Comparison of ENCODE assay signal across 8 mouse cellular contexts in genomic region chr7:16153522-16153921, GRCm38 (mm10). TPM values are rescaled to one million over a fixed set of nuclear protein-coding genes. Genes with fewer than 3 reads are reported as not detected.
DNase-seq lines count a peak whose midpoint lies in the region; ATAC-seq and TF ChIP-seq lines count a peak whose summit lies in the region.

No protein-coding gene starts in this region.

- peak; percentile 37 for DNase-seq in thymus, adult 2 months
- no peak for DNase-seq in thymus, adult 18-20 months
- peak; percentile 61 for DNase-seq in forebrain, embryonic 10.5 days (ENCODE audit: extremely low spot score, low spot score)
- peak; percentile 12 for DNase-seq in kidney, adult 11 months
- no peak for DNase-seq in ovary, postnatal 10 days (ENCODE audit: low spot score)

- no peak overlapping the region for H3K9ac ChIP-seq in liver, embryonic 16.5 days (ENCODE audit: low read depth, low read length)
- no peak overlapping the region for H3K9ac ChIP-seq in neural tube, embryonic 14.5 days (replicated peaks; ENCODE audit: low read depth, low read length)

- no peak overlapping the region for H3K4me3 ChIP-seq in thymus, adult 2 months (ENCODE audit: control insufficient read depth, insufficient read depth, low read length)
- H3K4me3 ChIP-seq in bone marrow macrophage, adult 2 months (ENCODE audit: insufficient read depth, low read length): no peak overlapping the region
- no peak overlapping the region for H3K4me3 ChIP-seq in forebrain, embryonic 10.5 days
- no peak overlapping the region for H3K4me3 ChIP-seq in liver, embryonic 16.5 days (ENCODE audit: low read depth, low read length)
- no peak overlapping the region for H3K4me3 ChIP-seq in neural tube, embryonic 14.5 days (ENCODE audit: low read depth, low read length)

- TF ChIP-seq CTCF in thymus, adult 2 months (IDR thresholded peaks at IDR 0.05; ENCODE audit: borderline replicate concordance, control insufficient read depth, extremely low read depth, insufficient read depth, low read length, poor library complexity): peak; percentile 72; the same call in 1 of the 2 replicates
- peak; percentile 93 for TF ChIP-seq CTCF in bone marrow macrophage, adult 2 months (IDR thresholded peaks at IDR 0.05; ENCODE audit: low read depth, low read length)

- H3K36me3 ChIP-seq in thymus, adult 2 months (ENCODE audit: control insufficient read depth, insufficient read depth, low read length): no peaks in the 10 kb centered on the region
- H3K36me3 ChIP-seq in forebrain, embryonic 10.5 days (replicated peaks): no peaks in the 10 kb centered on the region
- H3K36me3 ChIP-seq in liver, embryonic 16.5 days (ENCODE audit: control insufficient read depth, insufficient read depth): no peaks in the 10 kb centered on the region
- 0 out of 2 replicates have a peak, but pooled peaks cover 2% of the 10 kb centered on the region for H3K36me3 ChIP-seq in neural tube, embryonic 14.5 days (ENCODE audit: control insufficient read depth, insufficient read depth, low read length)

- WGBS in thymus, adult 2 months: 17% methylated on average over 10 of the region's 10 CpGs
- 15% methylated on average over 10 of the region's 10 CpGs for WGBS in forebrain, embryonic 10.5 days
- 11% methylated on average over 10 of the region's 10 CpGs for WGBS in liver, embryonic 16.5 days (ENCODE audit: insufficient replicate concordance)
- WGBS in neural tube, embryonic 14.5 days: 14% methylated on average over 10 of the region's 10 CpGs

- no peak overlapping the region for H3K4me2 ChIP-seq in liver, embryonic 16.5 days (ENCODE audit: low read depth, low read length)
- H3K4me2 ChIP-seq in neural tube, embryonic 14.5 days (ENCODE audit: low read depth, low read length): no peak overlapping the region

- no peaks in the 10 kb centered on the region for H3K9me3 ChIP-seq in forebrain, embryonic 10.5 days
- no peaks in the 10 kb centered on the region for H3K9me3 ChIP-seq in liver, embryonic 16.5 days (replicated peaks; ENCODE audit: control insufficient read depth, low read length)
- no peaks in the 10 kb centered on the region for H3K9me3 ChIP-seq in neural tube, embryonic 14.5 days (ENCODE audit: control insufficient read depth, low read length)

- TF ChIP-seq POLR2A in thymus, adult 2 months (IDR thresholded peaks at IDR 0.05; ENCODE audit: control insufficient read depth, extremely low read depth, insufficient read depth, low read length, poor library complexity): no peak
- TF ChIP-seq POLR2A in bone marrow macrophage, adult 2 months (IDR thresholded peaks at IDR 0.05; ENCODE audit: borderline replicate concordance, low read depth, low read length): no peak

- H3K27ac ChIP-seq in thymus, adult 2 months (ENCODE audit: control insufficient read depth, insufficient read depth, low read length): no peak overlapping the region
- no peak overlapping the region for H3K27ac ChIP-seq in bone marrow macrophage, adult 2 months (ENCODE audit: insufficient read depth, low read depth, low read length)
- H3K27ac ChIP-seq in forebrain, embryonic 10.5 days: no peak overlapping the region
- H3K27ac ChIP-seq in liver, embryonic 16.5 days (ENCODE audit: low read length): no peak overlapping the region
- no peak overlapping the region for H3K27ac ChIP-seq in neural tube, embryonic 14.5 days (ENCODE audit: low read depth, low read length)

- no peaks in the 10 kb centered on the region for H3K4me1 ChIP-seq in thymus, adult 2 months (replicated peaks; ENCODE audit: control insufficient read depth, insufficient read depth, low read length)
- H3K4me1 ChIP-seq in bone marrow macrophage, adult 2 months (ENCODE audit: control insufficient read depth, insufficient read depth, low read length): peaks cover 38% of the 10 kb centered on the region
- peaks cover 1% of the 10 kb centered on the region for H3K4me1 ChIP-seq in forebrain, embryonic 10.5 days
- H3K4me1 ChIP-seq in liver, embryonic 16.5 days (ENCODE audit: control insufficient read depth, low read depth, low read length): no peaks in the 10 kb centered on the region
- H3K4me1 ChIP-seq in neural tube, embryonic 14.5 days (ENCODE audit: control insufficient read depth, insufficient read depth, low read length): no peaks in the 10 kb centered on the region

- ATAC-seq in liver, embryonic 16.5 days (ENCODE audit: low read depth): 0 out of 2 replicates have a peak, but pooled peaks have one; percentile 32
- peak; percentile 85 for ATAC-seq in neural tube, embryonic 14.5 days (ENCODE audit: low read depth)

- H3K27me3 ChIP-seq in thymus, adult 2 months (ENCODE audit: control insufficient read depth, insufficient read depth, low read length): no peaks in the 10 kb centered on the region; the same call in 1 of the 2 replicates
- peaks cover 14% of the 10 kb centered on the region for H3K27me3 ChIP-seq in forebrain, embryonic 10.5 days (ENCODE audit: poor library complexity, severe bottlenecking)
- H3K27me3 ChIP-seq in liver, embryonic 16.5 days (ENCODE audit: control insufficient read depth, insufficient read depth, low read depth, low read length): peaks cover 5% of the 10 kb centered on the region
- H3K27me3 ChIP-seq in neural tube, embryonic 14.5 days (ENCODE audit: control insufficient read depth, insufficient read depth, low read length): no peaks in the 10 kb centered on the region

RNA-seq across cellular contexts. Expression of gene Meis3, which starts 21.4 kb away (rescaled TPM):
- 65.2 and 66.8 TPM in 2 replicates for polyA plus RNA-seq in thymus, adult 2 months (2012; rRNA removed)
- polyA plus RNA-seq in bone marrow macrophage, adult 2 months (2012; ENCODE audit: insufficient read depth, insufficient read length, missing spikeins): 16.1 and 20.3 TPM in 2 replicates
- polyA plus RNA-seq in forebrain, embryonic 10.5 days (2016; fragmentation: Nextera tagmentation; extraction: Ambion mirVana): 56.7 and 57.5 TPM in 2 replicates
- 1.1 and 1.6 TPM in 2 replicates for polyA plus RNA-seq in liver, embryonic 16.5 days (2015; fragmentation: Nextera tagmentation; extraction: Ambion mirVana)
- 122 and 127 TPM in 2 replicates for polyA plus RNA-seq in neural tube, embryonic 14.5 days (2014; fragmentation: Nextera tagmentation; extraction: Ambion mirVana)

RNA-seq across cellular contexts. Expression of gene Slc8a2, which starts 23.9 kb away (rescaled TPM):
- 1.1 and 1.2 TPM in 2 replicates for polyA plus RNA-seq in thymus, adult 2 months (2012; rRNA removed)
- not detected in 2 replicates for polyA plus RNA-seq in bone marrow macrophage, adult 2 months (2012; ENCODE audit: insufficient read depth, insufficient read length, missing spikeins)
- 0.22 and 0.34 TPM in 2 replicates for polyA plus RNA-seq in forebrain, embryonic 10.5 days (2016; fragmentation: Nextera tagmentation; extraction: Ambion mirVana)
- polyA plus RNA-seq in liver, embryonic 16.5 days (2015; fragmentation: Nextera tagmentation; extraction: Ambion mirVana): 0.02 TPM in 1 of 2 replicates, not detected in the other
- 1.5 and 2.0 TPM in 2 replicates for polyA plus RNA-seq in neural tube, embryonic 14.5 days (2014; fragmentation: Nextera tagmentation; extraction: Ambion mirVana)

RNA-seq across cellular contexts. Expression of gene Kptn, which starts 33.8 kb away (rescaled TPM):
- polyA plus RNA-seq in thymus, adult 2 months (2012; rRNA removed): 27.4 and 28.1 TPM in 2 replicates
- 11.8 and 13.1 TPM in 2 replicates for polyA plus RNA-seq in bone marrow macrophage, adult 2 months (2012; ENCODE audit: insufficient read depth, insufficient read length, missing spikeins)
- polyA plus RNA-seq in forebrain, embryonic 10.5 days (2016; fragmentation: Nextera tagmentation; extraction: Ambion mirVana): 26.0 and 28.8 TPM in 2 replicates
- polyA plus RNA-seq in liver, embryonic 16.5 days (2015; fragmentation: Nextera tagmentation; extraction: Ambion mirVana): 7.3 and 7.8 TPM in 2 replicates
- polyA plus RNA-seq in neural tube, embryonic 14.5 days (2014; fragmentation: Nextera tagmentation; extraction: Ambion mirVana): 39.0 and 39.5 TPM in 2 replicates

RNA-seq across cellular contexts. Expression of gene Napa, which starts 55.3 kb away (rescaled TPM):
- 256 TPM in 2 replicates for polyA plus RNA-seq in thymus, adult 2 months (2012; rRNA removed)
- 187 and 189 TPM in 2 replicates for polyA plus RNA-seq in bone marrow macrophage, adult 2 months (2012; ENCODE audit: insufficient read depth, insufficient read length, missing spikeins)
- 169 and 171 TPM in 2 replicates for polyA plus RNA-seq in forebrain, embryonic 10.5 days (2016; fragmentation: Nextera tagmentation; extraction: Ambion mirVana)
- 162 and 163 TPM in 2 replicates for polyA plus RNA-seq in liver, embryonic 16.5 days (2015; fragmentation: Nextera tagmentation; extraction: Ambion mirVana)
- 252 and 259 TPM in 2 replicates for polyA plus RNA-seq in neural tube, embryonic 14.5 days (2014; fragmentation: Nextera tagmentation; extraction: Ambion mirVana)

Comparison
In these comparisons a context has a peak if more than half of its experiments do, and no peak if none do; other contexts are left out.
1. DNase-seq: peak in thymus, adult 2 months (single experiment), forebrain, embryonic 10.5 days (single experiment) and kidney, adult 11 months (single experiment); none in thymus, adult 18-20 months (0 of 2) and ovary, postnatal 10 days (single experiment).